Mouse (Mus musculus) ES-E14 (cell line): ENCODE results near the gene Tnip3.

Experiments
- CHD2 ChIP-seq: IDR thresholded peaks from 2 replicates; pipeline ENCODE4 v1.6.1; 2014; ENCODE audit warnings: mild to moderate bottlenecking, low read depth, low read length, inconsistent platforms
- HCFC1 ChIP-seq: IDR thresholded peaks from 2 replicates; pipeline ENCODE4 v1.6.1; 2012; ENCODE audit warnings: low read length, inconsistent platforms, borderline replicate concordance; ENCODE audit not compliant: insufficient read depth
- MAFK ChIP-seq: IDR thresholded peaks from 2 replicates; pipeline ENCODE4 v1.6.1; 2014; ENCODE audit warnings: mild to moderate bottlenecking, low read depth, low read length, inconsistent platforms; ENCODE audit not compliant: insufficient read depth
- ZC3H11A ChIP-seq: IDR thresholded peaks from 2 replicates; pipeline ENCODE4 v1.6.1; 2012; ENCODE audit warnings: low read depth, mild to moderate bottlenecking, inconsistent platforms, low read length, borderline replicate concordance
- ZNF384 ChIP-seq: IDR thresholded peaks from 2 replicates; pipeline ENCODE4 v1.6.1; 2012; ENCODE audit warnings: low read depth, low read length, inconsistent platforms

DNA sequence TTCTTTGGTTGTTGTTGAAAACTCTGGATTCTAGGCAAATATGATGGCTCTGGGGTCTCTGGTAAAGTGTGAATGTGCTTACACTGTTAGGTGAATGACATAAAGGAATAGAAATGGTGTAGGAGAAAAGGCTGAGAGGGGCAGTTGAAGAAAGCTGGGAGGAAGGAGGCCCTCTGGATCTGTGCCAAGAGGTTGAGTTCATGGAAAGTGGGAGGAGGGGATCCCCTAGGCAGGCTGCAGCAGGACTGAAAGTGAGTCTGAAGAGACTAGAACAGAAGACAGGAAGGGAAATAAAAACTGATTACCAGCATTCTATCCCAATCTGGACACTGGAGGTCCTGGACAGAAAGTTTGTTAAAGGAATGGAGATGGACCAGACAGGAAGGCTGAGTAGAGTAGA, 117.3 kb downstream of the Tnip3 start:
- TF ChIP-seq HCFC1, result no peak
- no peak for TF ChIP-seq ZNF384
- TF ChIP-seq ZC3H11A, result no peak
- no peak for TF ChIP-seq CHD2
- TF ChIP-seq MAFK, result no peak
